Mouse (Mus musculus): ENCODE measurements around the gene Prkcq. TPM values are rescaled to one million over a fixed set of nuclear protein-coding genes. Genes with fewer than 3 reads are reported as not detected.

Gene Prkcq
- polyA plus RNA-seq, 1 experiment from 2014 or later: 1.4 TPM

GRCm38 (mm10) chr2:11238254-11238653 lies 66.3 kb downstream of the Prkcq start:
- 82% methylated on average over 4 of the region's 4 CpGs for WGBS
- Histone ChIP-seq H3K27ac (ENCODE audit: low read depth, low read length) (no peak overlapping the region), H3K27me3 (ENCODE audit: control insufficient read depth, insufficient read depth, low read length) (no peaks in the 10 kb centered on the region), H3K9me3 (ENCODE audit: control insufficient read depth, low read length) (no peaks in the 10 kb centered on the region), H3K4me2 (ENCODE audit: low read depth, low read length, severe bottlenecking) (no peak overlapping the region), H3K4me1 (replicated peaks; ENCODE audit: control insufficient read depth, insufficient read depth, low read length) (no peaks in the 10 kb centered on the region), H3K36me3 (ENCODE audit: control insufficient read depth, insufficient read depth, low read length) (no peaks in the 10 kb centered on the region), H3K9ac (ENCODE audit: low read length) (no peak overlapping the region), H3K4me3 (ENCODE audit: low read depth, low read length) (no peak overlapping the region)
- no peak for ATAC-seq (replicated peaks; ENCODE audit: low FRiP score)
- no peak for DNase-seq (ENCODE audit: low spot score)

- no peak overlapping the region for H3K4me3 ChIP-seq (ENCODE audit: low read depth, low read length)
- no peaks in the 10 kb centered on the region for H3K4me1 ChIP-seq (replicated peaks; ENCODE audit: control insufficient read depth, insufficient read depth, low read length)
- H3K27ac ChIP-seq (ENCODE audit: low read depth, low read length): no peak overlapping the region
- ATAC-seq (replicated peaks; ENCODE audit: low FRiP score) (no peak), DNase-seq (ENCODE audit: low spot score) (no peak)
- no peak overlapping the region for H3K4me2 ChIP-seq (ENCODE audit: low read depth, low read length, severe bottlenecking)
- no peaks in the 10 kb centered on the region for H3K9me3 ChIP-seq (ENCODE audit: control insufficient read depth, low read length)
- no peaks in the 10 kb centered on the region for H3K36me3 ChIP-seq (ENCODE audit: control insufficient read depth, insufficient read depth, low read length)
- no peaks in the 10 kb centered on the region for H3K27me3 ChIP-seq (ENCODE audit: control insufficient read depth, insufficient read depth, low read length)
- H3K9ac ChIP-seq (ENCODE audit: low read length): no peak overlapping the region
Measured at GRCm38 (mm10) chr2:11239523-11239922, 67.6 kb downstream of the Prkcq start.

DNA sequence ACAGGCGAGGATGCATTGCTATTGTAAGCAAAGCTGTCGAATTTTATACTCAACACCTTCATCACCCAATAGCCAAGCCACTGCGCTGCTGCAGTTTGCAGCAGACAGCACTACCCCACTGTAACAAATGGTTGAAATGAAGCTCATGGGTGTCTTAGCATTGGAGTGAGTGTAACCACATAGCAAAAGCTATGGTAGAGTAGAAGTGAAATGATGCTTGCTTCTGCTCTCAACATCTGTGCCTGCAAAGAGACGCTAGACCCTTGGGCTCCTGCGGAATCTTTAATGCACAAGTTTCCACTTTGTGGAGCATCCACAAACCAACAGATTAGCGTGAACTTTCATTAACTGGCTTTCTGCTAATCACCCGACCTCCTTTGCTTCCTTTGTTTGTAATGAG lies 74.0 kb downstream of the Prkcq start:
- Histone ChIP-seq H3K4me2 (ENCODE audit: low read depth, low read length, severe bottlenecking) (no peak overlapping the region), H3K4me3 (ENCODE audit: low read depth, low read length) (no peak overlapping the region), H3K27ac (ENCODE audit: low read depth, low read length) (no peak overlapping the region), H3K27me3 (ENCODE audit: control insufficient read depth, insufficient read depth, low read length) (no peaks in the 10 kb centered on the region), H3K9me3 (ENCODE audit: control insufficient read depth, low read length) (no peaks in the 10 kb centered on the region), H3K4me1 (replicated peaks; ENCODE audit: control insufficient read depth, insufficient read depth, low read length) (no peaks in the 10 kb centered on the region), H3K36me3 (ENCODE audit: control insufficient read depth, insufficient read depth, low read length) (no peaks in the 10 kb centered on the region), H3K9ac (ENCODE audit: low read length) (no peak overlapping the region)
- WGBS: 82% methylated on average over 7 of the region's 7 CpGs
- ATAC-seq (replicated peaks; ENCODE audit: low FRiP score) (no peak), DNase-seq (ENCODE audit: low spot score) (no peak)

DNA sequence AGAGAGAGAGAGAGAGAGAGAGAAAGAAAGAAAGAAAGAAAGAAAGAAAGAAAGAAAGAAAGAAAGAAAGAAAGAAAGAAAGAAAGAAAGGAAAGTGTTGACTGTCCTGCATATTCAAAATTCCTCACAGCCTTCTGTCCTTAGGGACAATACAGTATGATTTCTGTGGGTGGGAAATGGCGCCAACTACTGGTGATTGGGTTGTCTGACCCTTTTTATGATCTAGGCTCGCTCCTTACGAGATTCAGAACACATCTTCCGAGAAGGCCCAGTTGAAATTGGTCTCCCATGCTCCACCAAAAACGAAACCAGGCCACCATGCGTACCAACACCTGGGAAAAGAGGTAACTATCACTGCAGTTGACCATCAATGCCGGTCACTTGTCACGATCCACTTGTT lies 82.0 kb downstream of the Prkcq start:
- DNase-seq (ENCODE audit: low spot score) (no peak), ATAC-seq (replicated peaks; ENCODE audit: low FRiP score) (no peak)
- H3K4me3 ChIP-seq (ENCODE audit: low read depth, low read length): no peak overlapping the region
- H3K36me3 ChIP-seq (ENCODE audit: control insufficient read depth, insufficient read depth, low read length): no peaks in the 10 kb centered on the region
- 67% methylated on average over 8 of the region's 8 CpGs for WGBS
- no peaks in the 10 kb centered on the region; the same call in 1 of the 2 replicates for H3K27me3 ChIP-seq (ENCODE audit: control insufficient read depth, insufficient read depth, low read length)
- no peak overlapping the region for H3K27ac ChIP-seq (ENCODE audit: low read depth, low read length)
- no peak overlapping the region for H3K9ac ChIP-seq (ENCODE audit: low read length)
- H3K9me3 ChIP-seq (ENCODE audit: control insufficient read depth, low read length): no peaks in the 10 kb centered on the region
- H3K4me1 ChIP-seq (replicated peaks; ENCODE audit: control insufficient read depth, insufficient read depth, low read length): no peaks in the 10 kb centered on the region
- H3K4me2 ChIP-seq (ENCODE audit: low read depth, low read length, severe bottlenecking): no peak overlapping the region

DNA sequence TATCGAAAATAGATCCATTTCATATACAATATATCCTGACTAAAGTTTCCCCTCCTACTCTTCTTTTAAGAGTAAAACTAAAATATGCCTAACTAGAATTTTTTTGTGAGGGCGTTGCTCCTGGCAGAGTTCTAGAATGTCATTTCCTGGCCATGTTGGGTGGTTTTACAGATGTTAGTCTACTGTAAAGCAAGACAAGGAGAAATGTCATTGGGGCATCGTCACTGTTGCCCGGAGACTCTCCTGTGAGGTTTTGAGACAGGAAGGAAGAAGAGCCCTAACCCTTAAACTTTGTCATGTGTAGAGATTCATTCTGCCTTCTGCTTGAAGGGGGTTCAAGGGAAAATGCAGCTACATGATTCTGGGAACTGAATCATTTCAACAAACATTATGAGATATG lies 82.5 kb downstream of the Prkcq start:
- Histone ChIP-seq H3K36me3 (ENCODE audit: control insufficient read depth, insufficient read depth, low read length) (no peaks in the 10 kb centered on the region), H3K4me3 (ENCODE audit: low read depth, low read length) (no peak overlapping the region), H3K9me3 (ENCODE audit: control insufficient read depth, low read length) (no peaks in the 10 kb centered on the region), H3K27ac (ENCODE audit: low read depth, low read length) (no peak overlapping the region), H3K4me1 (replicated peaks; ENCODE audit: control insufficient read depth, insufficient read depth, low read length) (no peaks in the 10 kb centered on the region), H3K4me2 (ENCODE audit: low read depth, low read length, severe bottlenecking) (no peak overlapping the region), H3K9ac (ENCODE audit: low read length) (no peak overlapping the region), H3K27me3 (ENCODE audit: control insufficient read depth, insufficient read depth, low read length) (no peaks in the 10 kb centered on the region; the same call in 1 of the 2 replicates)
- 89% methylated on average over 4 of the region's 4 CpGs for WGBS
- ATAC-seq (replicated peaks; ENCODE audit: low FRiP score) (no peak), DNase-seq (ENCODE audit: low spot score) (no peak)

DNA sequence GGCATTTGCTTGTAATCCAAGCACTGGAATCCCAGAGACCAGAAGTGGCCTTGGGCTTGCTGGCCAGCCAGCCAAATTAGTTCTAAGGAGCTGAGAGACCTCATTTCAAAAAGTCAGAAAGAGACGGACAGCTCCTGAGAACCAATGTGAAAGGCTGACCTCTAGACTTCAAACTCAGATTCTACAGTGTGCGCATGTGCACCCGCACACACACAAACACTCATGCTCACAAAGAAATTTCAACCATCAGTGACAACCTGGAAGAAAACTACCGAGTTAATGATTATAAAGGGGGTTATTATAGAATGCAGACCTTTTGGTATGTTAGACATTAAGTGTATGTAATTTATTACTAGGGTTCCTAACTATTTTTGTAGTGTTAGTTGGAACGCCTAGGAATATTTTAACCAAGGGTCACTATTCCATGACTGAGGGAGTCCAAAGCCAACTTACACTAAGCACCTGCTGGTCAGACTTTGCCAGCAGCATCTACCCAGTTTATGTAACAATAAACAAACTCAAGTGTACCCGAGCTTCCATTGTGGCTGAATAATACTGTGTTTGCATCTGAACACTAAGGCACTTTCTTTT lies 85.4 kb downstream of the Prkcq start:
- Histone ChIP-seq H3K4me2 (ENCODE audit: low read depth, low read length, severe bottlenecking) (no peak overlapping the region), H3K27ac (ENCODE audit: low read depth, low read length) (no peak overlapping the region), H3K9me3 (ENCODE audit: control insufficient read depth, low read length) (no peaks in the 10 kb centered on the region), H3K4me1 (replicated peaks; ENCODE audit: control insufficient read depth, insufficient read depth, low read length) (no peaks in the 10 kb centered on the region), H3K9ac (ENCODE audit: low read length) (no peak overlapping the region), H3K36me3 (ENCODE audit: control insufficient read depth, insufficient read depth, low read length) (no peaks in the 10 kb centered on the region), H3K4me3 (ENCODE audit: low read depth, low read length) (no peak overlapping the region), H3K27me3 (ENCODE audit: control insufficient read depth, insufficient read depth, low read length) (no peaks in the 10 kb centered on the region; the same call in 1 of the 2 replicates)
- DNase-seq (ENCODE audit: low spot score) (no peak), ATAC-seq (replicated peaks; ENCODE audit: low FRiP score) (no peak)
- 83% methylated on average over 6 of the region's 6 CpGs for WGBS

DNA sequence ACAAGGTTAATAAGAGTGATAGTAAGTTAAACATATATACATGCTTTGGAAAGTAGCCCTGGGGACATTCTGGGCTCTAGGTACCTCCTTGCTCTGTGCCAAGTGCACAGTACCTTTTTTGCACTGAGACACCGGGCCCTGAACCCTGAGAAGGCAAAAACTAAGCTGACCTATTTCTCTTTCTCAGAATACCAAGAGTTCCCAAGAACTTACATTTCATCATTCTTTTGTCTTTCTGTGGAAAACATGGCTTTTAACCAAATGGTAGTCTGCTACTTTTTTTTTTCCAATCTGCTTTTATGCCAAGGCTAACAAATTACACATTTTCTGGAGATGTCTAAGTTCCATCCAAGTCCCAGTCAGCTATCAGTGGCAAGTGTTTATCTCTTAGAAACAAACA lies 86.3 kb downstream of the Prkcq start:
- ATAC-seq (replicated peaks; ENCODE audit: low FRiP score) (no peak), DNase-seq (ENCODE audit: low spot score) (no peak)
- Histone ChIP-seq H3K27ac (ENCODE audit: low read depth, low read length) (no peak overlapping the region), H3K4me3 (ENCODE audit: low read depth, low read length) (no peak overlapping the region), H3K9me3 (ENCODE audit: control insufficient read depth, low read length) (no peaks in the 10 kb centered on the region), H3K36me3 (ENCODE audit: control insufficient read depth, insufficient read depth, low read length) (no peaks in the 10 kb centered on the region), H3K4me1 (replicated peaks; ENCODE audit: control insufficient read depth, insufficient read depth, low read length) (no peaks in the 10 kb centered on the region), H3K27me3 (ENCODE audit: control insufficient read depth, insufficient read depth, low read length) (no peaks in the 10 kb centered on the region; the same call in 1 of the 2 replicates), H3K9ac (ENCODE audit: low read length) (no peak overlapping the region), H3K4me2 (ENCODE audit: low read depth, low read length, severe bottlenecking) (no peak overlapping the region)
- WGBS: 78% methylated on average over 1 of the region's 1 CpGs

DNA sequence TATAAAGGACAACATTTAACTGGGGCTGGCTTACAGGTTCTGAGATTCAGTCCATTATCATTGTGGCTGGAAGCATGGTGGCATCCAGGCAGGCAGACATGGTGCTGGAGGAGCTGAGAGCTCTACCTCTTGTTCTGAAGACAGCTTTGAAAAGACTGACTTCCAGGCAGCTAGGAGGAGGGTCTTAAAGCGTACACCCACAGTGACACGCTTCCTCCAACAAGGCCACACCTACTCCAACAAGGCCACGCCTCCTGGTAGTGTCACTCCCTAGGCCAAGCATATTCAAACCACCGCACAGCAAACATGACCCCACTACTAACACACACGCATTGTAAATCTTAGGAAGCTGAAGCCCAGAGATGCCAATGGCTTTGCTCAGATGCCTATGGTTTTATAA lies 87.5 kb downstream of the Prkcq start:
- Histone ChIP-seq H3K27me3 (ENCODE audit: control insufficient read depth, insufficient read depth, low read length) (no peaks in the 10 kb centered on the region; the same call in 1 of the 2 replicates), H3K9me3 (ENCODE audit: control insufficient read depth, low read length) (no peaks in the 10 kb centered on the region), H3K27ac (ENCODE audit: low read depth, low read length) (no peak overlapping the region), H3K9ac (ENCODE audit: low read length) (no peak overlapping the region), H3K4me1 (replicated peaks; ENCODE audit: control insufficient read depth, insufficient read depth, low read length) (no peaks in the 10 kb centered on the region), H3K4me3 (ENCODE audit: low read depth, low read length) (no peak overlapping the region), H3K36me3 (ENCODE audit: control insufficient read depth, insufficient read depth, low read length) (no peaks in the 10 kb centered on the region), H3K4me2 (ENCODE audit: low read depth, low read length, severe bottlenecking) (no peak overlapping the region)
- no peak for ATAC-seq (replicated peaks; ENCODE audit: low FRiP score)
- WGBS: 91% methylated on average over 5 of the region's 5 CpGs
- DNase-seq (ENCODE audit: low spot score): no peak

DNA sequence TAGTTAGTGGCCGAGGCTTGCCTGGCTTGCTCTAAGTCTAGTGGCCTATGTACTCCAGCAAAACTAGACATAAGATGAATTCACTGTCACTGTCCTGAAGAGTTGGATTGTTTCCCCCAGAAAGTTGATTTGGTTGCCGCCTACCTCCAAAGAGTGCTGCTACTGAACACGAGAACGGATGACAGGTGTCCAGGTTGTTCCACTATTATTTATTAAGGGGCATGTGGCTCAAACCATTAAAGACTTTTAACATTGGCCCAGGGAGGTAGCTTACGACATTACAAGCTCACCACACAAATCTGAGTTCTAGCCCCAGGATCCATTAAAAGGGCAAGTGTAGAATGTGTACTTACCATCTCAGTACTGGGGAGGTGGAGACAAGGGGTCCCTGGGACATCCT lies 92.9 kb downstream of the Prkcq start:
- Histone ChIP-seq H3K27me3 (ENCODE audit: control insufficient read depth, insufficient read depth, low read length) (no peaks in the 10 kb centered on the region), H3K4me1 (replicated peaks; ENCODE audit: control insufficient read depth, insufficient read depth, low read length) (no peaks in the 10 kb centered on the region), H3K4me3 (ENCODE audit: low read depth, low read length) (no peak overlapping the region), H3K9me3 (ENCODE audit: control insufficient read depth, low read length) (no peaks in the 10 kb centered on the region), H3K9ac (ENCODE audit: low read length) (no peak overlapping the region), H3K27ac (ENCODE audit: low read depth, low read length) (no peak overlapping the region), H3K36me3 (ENCODE audit: control insufficient read depth, insufficient read depth, low read length) (no peaks in the 10 kb centered on the region), H3K4me2 (ENCODE audit: low read depth, low read length, severe bottlenecking) (no peak overlapping the region)
- DNase-seq (ENCODE audit: low spot score): no peak
- no peak for ATAC-seq (replicated peaks; ENCODE audit: low FRiP score)
- 91% methylated on average over 5 of the region's 5 CpGs for WGBS
